Mouse (Mus musculus) lung, postnatal 4 days (tissue): ENCODE measurements around the gene Tor1aip1.

ENCODE experiments used
- DNase-seq, 2 experiments: peaks; one replicate each; pipeline ENCODE4 v3.0.0; 2021

Gene Tor1aip1

GRCm38 (mm10) chr1:156035930-156036737 is at the start of gene Tor1aip1:
Gene Tor1aip1 (minus strand): TSS chr1:156036480.
- DNase-seq: peak; percentile 98 to 99

- peak in 1 of 2 experiments; percentile 45 for DNase-seq
Observed at GRCm38 (mm10) chr1:156085770-156086169, 49.5 kb upstream of the Tor1aip1 start.

GRCm38 (mm10) chr1:156084603-156085002 is 48.3 kb upstream of the Tor1aip1 start:
- no peak for DNase-seq

GRCm38 (mm10) chr1:156077655-156078054 is 41.4 kb upstream of the Tor1aip1 start:
- DNase-seq: no peak

- DNase-seq: no peak
Observed at GRCm38 (mm10) chr1:156076474-156076873, 40.2 kb upstream of the Tor1aip1 start.

GRCm38 (mm10) chr1:156074575-156074974 is 38.3 kb upstream of the Tor1aip1 start:
- peak; percentile 33 to 68 for DNase-seq

GRCm38 (mm10) chr1:156073169-156073821 is 37.0 kb upstream of the Tor1aip1 start:
- DNase-seq: peak in 1 of 2 experiments; percentile 30

- DNase-seq: no peak
Observed at GRCm38 (mm10) chr1:156070106-156070505, 33.8 kb upstream of the Tor1aip1 start.

- no peak for DNase-seq
Observed at GRCm38 (mm10) chr1:156066133-156066532, 29.9 kb upstream of the Tor1aip1 start.

GRCm38 (mm10) chr1:156062193-156062592 is 25.9 kb upstream of the Tor1aip1 start:
- no peak for DNase-seq

- DNase-seq: no peak
Observed at GRCm38 (mm10) chr1:156058207-156058606, 21.9 kb upstream of the Tor1aip1 start.

- DNase-seq: no peak
Observed at GRCm38 (mm10) chr1:156046688-156047087, 10.4 kb upstream of the Tor1aip1 start.

- no peak for DNase-seq
Observed at GRCm38 (mm10) chr1:156044211-156044611, 7.9 kb upstream of the Tor1aip1 start.

GRCm38 (mm10) chr1:156043027-156043426 is 6.7 kb upstream of the Tor1aip1 start:
- peak; percentile 28 to 65 for DNase-seq

GRCm38 (mm10) chr1:156042481-156042880 is 6.2 kb upstream of the Tor1aip1 start:
- DNase-seq: no peak

GRCm38 (mm10) chr1:156041451-156042241 is 5.4 kb upstream of the Tor1aip1 start:
- DNase-seq: no peak

- DNase-seq: peak; percentile 92 to 93
Observed at GRCm38 (mm10) chr1:156040731-156041401, 4.6 kb upstream of the Tor1aip1 start.

GRCm38 (mm10) chr1:156039989-156040388 is 3.7 kb upstream of the Tor1aip1 start:
- peak in 1 of 2 experiments; percentile 21 for DNase-seq

GRCm38 (mm10) chr1:156037144-156037583 is 884 bp upstream of the Tor1aip1 start:
- DNase-seq: peak; percentile 23 to 29

- DNase-seq: peak; percentile 87 to 93
Observed at GRCm38 (mm10) chr1:156035269-156035929, 881 bp downstream of the Tor1aip1 start, which contains the start of gene Tor1aip2. Gene Tor1aip2 (plus strand): TSS chr1:156035403.

- DNase-seq: no peak
Observed at GRCm38 (mm10) chr1:156034661-156035060, 1.6 kb downstream of the Tor1aip1 start.

- DNase-seq: no peak
Observed at GRCm38 (mm10) chr1:156033921-156034320, 2.4 kb downstream of the Tor1aip1 start.
